Mouse (Mus musculus): ENCODE measurements around the gene Tmem184c. TPM values are rescaled to one million over a fixed set of nuclear protein-coding genes. Genes with fewer than 3 reads are reported as not detected.

The Tmem184c gene
- polyA plus RNA-seq, 1 experiment from 2014 or later = 63.6 TPM

DNA sequence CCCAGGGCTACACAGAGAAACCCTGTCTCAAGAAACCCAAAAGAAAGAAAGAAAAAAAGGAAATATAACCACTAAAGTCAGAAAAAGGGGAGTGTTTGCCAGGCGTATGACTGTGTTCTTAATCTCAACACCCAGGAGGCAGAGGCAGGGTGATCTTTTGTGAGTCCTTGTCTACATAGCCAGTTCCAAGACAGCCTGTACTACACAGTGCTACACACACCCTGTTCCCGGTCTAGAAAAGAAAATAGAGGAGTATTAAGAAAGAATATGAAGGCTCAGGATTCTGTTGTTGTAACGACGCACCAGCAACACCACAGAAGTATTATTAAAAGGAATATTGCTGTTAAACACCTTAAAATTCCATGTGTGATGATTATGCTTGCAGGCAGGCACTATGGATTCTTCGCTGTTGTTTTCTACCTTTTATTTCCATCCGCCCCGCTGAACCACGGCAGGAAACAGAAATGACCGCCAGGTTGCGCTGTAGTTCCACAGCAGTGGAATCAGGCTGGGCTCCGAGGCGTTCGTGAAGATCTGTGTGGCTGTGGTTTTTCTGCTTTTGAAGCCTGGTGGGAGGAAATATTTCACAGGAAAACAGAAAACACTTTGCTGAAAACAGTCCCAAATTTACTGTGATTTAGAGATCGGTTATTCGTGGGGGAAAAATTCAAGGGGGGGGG is 19.5 kb upstream of the Tmem184c start:
- H3K4me3 ChIP-seq (ENCODE audit: low read depth, low read length) = no peak overlapping the region
- 16% methylated on average over 15 of the region's 15 CpGs for WGBS
- H3K4me2 ChIP-seq = no peak overlapping the region

DNA sequence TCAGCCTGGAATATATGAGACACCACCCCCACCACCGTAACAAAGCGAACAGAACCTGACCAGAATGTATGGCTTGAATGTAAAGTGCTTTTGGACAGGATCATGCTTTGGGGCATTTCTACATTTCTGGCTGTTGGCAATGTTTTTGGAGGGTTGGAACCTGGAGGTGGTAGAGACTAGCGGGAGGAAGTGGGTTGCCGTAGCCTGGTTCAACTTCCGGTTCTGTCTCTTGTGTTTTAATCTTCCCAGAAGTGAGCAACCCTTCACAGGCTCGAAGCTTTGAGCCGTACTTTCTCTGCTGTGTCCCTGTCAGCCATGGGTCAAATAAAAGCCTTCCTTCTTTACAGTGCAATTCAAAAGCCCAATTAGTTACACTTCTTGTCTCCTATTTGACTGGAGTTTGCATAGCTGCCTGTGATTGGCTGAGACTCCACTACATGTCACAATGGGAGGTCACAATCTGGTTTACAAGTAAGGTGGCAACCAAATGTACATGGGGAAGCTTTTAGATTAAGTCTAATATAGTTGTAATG is 13.2 kb upstream of the Tmem184c start:
- no peaks in the 10 kb centered on the region for H3K36me3 ChIP-seq (ENCODE audit: control insufficient read depth, insufficient read depth, low read length)
- no peaks in the 10 kb centered on the region for H3K27me3 ChIP-seq (ENCODE audit: control insufficient read depth, insufficient read depth, low read length)
- no peak overlapping the region for H3K27ac ChIP-seq (ENCODE audit: low read depth, low read length)
- H3K4me3 ChIP-seq (ENCODE audit: low read depth, low read length) = no peak overlapping the region
- H3K4me1 ChIP-seq (ENCODE audit: control insufficient read depth, insufficient read depth, low read length) = no peaks in the 10 kb centered on the region
- H3K4me2 ChIP-seq = no peak overlapping the region
- ATAC-seq (ENCODE audit: low FRiP score) = no peak
- WGBS = 78% methylated on average over 7 of the region's 7 CpGs
- H3K9me3 ChIP-seq (ENCODE audit: control insufficient read depth, low read length) = no peaks in the 10 kb centered on the region
- no peak overlapping the region for H3K9ac ChIP-seq (ENCODE audit: low read length)
- no peak for DNase-seq (ENCODE audit: low spot score, missing footprints)

More for the DNA sequence above, 19.5 kb upstream of the Tmem184c start:
- no peak overlapping the region for H3K9ac ChIP-seq (ENCODE audit: low read length)
- H3K9me3 ChIP-seq (ENCODE audit: control insufficient read depth, low read length) = no peaks in the 10 kb centered on the region
- no peaks in the 10 kb centered on the region for H3K27me3 ChIP-seq (ENCODE audit: control insufficient read depth, insufficient read depth, low read length)
- no peaks in the 10 kb centered on the region for H3K4me1 ChIP-seq (ENCODE audit: control insufficient read depth, insufficient read depth, low read length)
- ATAC-seq (ENCODE audit: low FRiP score) (peak; percentile 87), DNase-seq (ENCODE audit: low spot score, missing footprints) (peak; percentile 98)
- no peak overlapping the region for H3K27ac ChIP-seq (ENCODE audit: low read depth, low read length)
- H3K36me3 ChIP-seq (ENCODE audit: control insufficient read depth, insufficient read depth, low read length) = no peaks in the 10 kb centered on the region

DNA sequence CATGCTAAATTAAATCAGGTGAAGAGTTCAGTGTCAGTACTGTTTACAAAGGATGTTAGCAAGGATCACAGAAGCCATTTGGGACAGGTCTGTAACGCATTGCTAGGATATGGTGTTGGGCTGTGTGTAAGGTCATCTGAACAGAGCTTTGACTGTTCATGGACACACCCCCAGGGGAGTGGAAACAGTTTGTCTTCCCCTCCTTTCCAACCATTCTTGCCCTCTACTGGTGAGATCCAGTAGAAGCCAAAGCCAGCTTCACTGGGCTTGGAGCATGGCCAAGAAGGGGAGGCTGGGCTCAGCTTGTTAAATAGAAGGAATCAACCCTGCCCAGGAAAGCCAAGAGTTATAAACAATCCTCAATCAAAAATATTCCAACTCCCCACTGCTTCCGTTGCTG is 7.4 kb upstream of the Tmem184c start:
- Histone ChIP-seq H3K27ac (ENCODE audit: low read depth, low read length) (no peak overlapping the region), H3K9ac (ENCODE audit: low read length) (no peak overlapping the region), H3K36me3 (ENCODE audit: control insufficient read depth, insufficient read depth, low read length) (no peaks in the 10 kb centered on the region), H3K4me1 (ENCODE audit: control insufficient read depth, insufficient read depth, low read length) (no peaks in the 10 kb centered on the region), H3K9me3 (ENCODE audit: control insufficient read depth, low read length) (no peaks in the 10 kb centered on the region), H3K27me3 (ENCODE audit: control insufficient read depth, insufficient read depth, low read length) (no peaks in the 10 kb centered on the region), H3K4me3 (ENCODE audit: low read depth, low read length) (no peak overlapping the region), H3K4me2 (no peak overlapping the region)
- no peak for DNase-seq (ENCODE audit: low spot score, missing footprints)
- ATAC-seq (ENCODE audit: low FRiP score) = no peak
- WGBS = 80% methylated on average over 2 of the region's 2 CpGs

DNA sequence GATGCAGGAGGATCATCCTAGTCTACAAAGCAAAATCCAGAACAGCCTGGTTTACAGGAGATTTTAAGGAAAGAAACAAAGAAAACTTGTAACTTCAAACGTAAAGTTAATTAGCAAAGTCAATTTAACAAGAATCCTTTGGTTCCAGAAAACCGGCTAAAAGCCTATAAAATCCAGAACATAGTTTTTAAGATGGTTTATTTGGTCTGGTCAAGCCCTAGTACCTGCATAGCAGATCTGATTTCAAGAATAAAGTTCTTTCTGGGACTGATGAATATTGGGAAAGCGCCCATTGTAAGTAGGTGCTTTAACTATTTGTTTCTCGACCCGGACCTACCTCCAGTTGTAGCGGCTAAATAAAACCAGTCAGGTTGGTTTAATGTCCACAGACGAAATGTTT is 877 bp downstream of the Tmem184c start:
- Histone ChIP-seq H3K36me3 (ENCODE audit: control insufficient read depth, insufficient read depth, low read length) (no peaks in the 10 kb centered on the region), H3K9me3 (ENCODE audit: control insufficient read depth, low read length) (no peaks in the 10 kb centered on the region), H3K4me1 (ENCODE audit: control insufficient read depth, insufficient read depth, low read length) (peaks cover 9% of the 10 kb centered on the region), H3K9ac (ENCODE audit: low read length) (peak overlapping the region; percentile 67), H3K4me3 (ENCODE audit: low read depth, low read length) (peak overlapping the region; percentile 66), H3K27me3 (ENCODE audit: control insufficient read depth, insufficient read depth, low read length) (no peaks in the 10 kb centered on the region), H3K4me2 (peak overlapping the region; percentile 73), H3K27ac (ENCODE audit: low read depth, low read length) (no peak overlapping the region)
- DNase-seq (ENCODE audit: low spot score, missing footprints) (peak; percentile 91), ATAC-seq (ENCODE audit: low FRiP score) (no peak)
- WGBS = 13% methylated on average over 7 of the region's 7 CpGs

DNA sequence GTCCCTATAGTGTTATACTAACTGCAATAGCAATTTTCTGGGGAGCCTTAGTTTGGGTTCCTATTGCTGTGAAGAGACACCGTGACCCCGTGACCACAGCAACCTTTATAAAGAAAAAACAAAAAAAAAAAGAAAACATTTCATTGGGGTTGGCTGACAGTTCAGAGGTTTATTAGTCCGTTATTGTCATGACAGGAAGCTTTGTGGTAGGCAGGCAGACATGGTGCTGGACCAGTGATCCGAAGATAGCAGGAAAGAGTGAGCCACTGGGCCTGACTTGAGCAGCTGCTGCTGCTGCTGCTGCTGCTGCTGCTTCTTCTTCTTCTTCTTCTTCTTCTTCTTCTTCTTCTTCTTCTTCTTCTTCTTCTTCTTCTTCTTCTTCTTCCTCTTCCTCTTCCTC is 26.3 kb downstream of the Tmem184c start:
- Histone ChIP-seq H3K27ac (ENCODE audit: low read depth, low read length) (no peak overlapping the region), H3K9ac (ENCODE audit: low read length) (no peak overlapping the region), H3K4me1 (ENCODE audit: control insufficient read depth, insufficient read depth, low read length) (no peaks in the 10 kb centered on the region), H3K9me3 (ENCODE audit: control insufficient read depth, low read length) (no peaks in the 10 kb centered on the region), H3K4me3 (ENCODE audit: low read depth, low read length) (no peak overlapping the region), H3K36me3 (ENCODE audit: control insufficient read depth, insufficient read depth, low read length) (peaks cover 6% of the 10 kb centered on the region), H3K4me2 (no peak overlapping the region), H3K27me3 (ENCODE audit: control insufficient read depth, insufficient read depth, low read length) (no peaks in the 10 kb centered on the region)
- 87% methylated on average over 4 of the region's 4 CpGs for WGBS
- no peak for DNase-seq (ENCODE audit: low spot score, missing footprints)
- no peak for ATAC-seq (ENCODE audit: low FRiP score)

DNA sequence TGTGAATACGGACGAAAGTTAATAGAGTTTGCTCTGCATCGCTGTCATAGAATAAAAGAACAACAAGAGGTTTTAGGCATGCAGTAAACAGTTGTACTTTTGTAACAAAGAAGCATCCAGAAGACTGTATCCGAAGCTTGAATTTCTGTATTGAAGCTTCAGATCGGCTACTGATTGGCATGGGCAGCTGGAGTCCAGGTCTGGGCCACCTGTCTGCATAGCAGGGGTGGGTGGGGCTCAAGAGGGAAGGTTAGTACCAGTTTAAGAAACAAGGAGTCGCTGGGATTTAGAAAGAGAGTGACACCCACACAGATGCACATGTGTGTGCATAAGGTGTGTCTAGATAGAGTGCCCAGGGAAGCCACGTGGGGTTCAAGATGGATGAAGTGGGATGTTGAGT is 32.8 kb downstream of the Tmem184c start:
- no peak overlapping the region for H3K9ac ChIP-seq (ENCODE audit: low read length)
- peaks cover 6% of the 10 kb centered on the region for H3K36me3 ChIP-seq (ENCODE audit: control insufficient read depth, insufficient read depth, low read length)
- DNase-seq (ENCODE audit: low spot score, missing footprints) = no peak
- ATAC-seq (ENCODE audit: low FRiP score) = no peak
- H3K4me1 ChIP-seq (ENCODE audit: control insufficient read depth, insufficient read depth, low read length) = no peaks in the 10 kb centered on the region
- no peak overlapping the region for H3K27ac ChIP-seq (ENCODE audit: low read depth, low read length)
- no peaks in the 10 kb centered on the region for H3K9me3 ChIP-seq (ENCODE audit: control insufficient read depth, low read length)
- no peak overlapping the region for H3K4me3 ChIP-seq (ENCODE audit: low read depth, low read length)
- 90% methylated on average over 7 of the region's 7 CpGs for WGBS
- H3K27me3 ChIP-seq (ENCODE audit: control insufficient read depth, insufficient read depth, low read length) = no peaks in the 10 kb centered on the region
- no peak overlapping the region for H3K4me2 ChIP-seq

DNA sequence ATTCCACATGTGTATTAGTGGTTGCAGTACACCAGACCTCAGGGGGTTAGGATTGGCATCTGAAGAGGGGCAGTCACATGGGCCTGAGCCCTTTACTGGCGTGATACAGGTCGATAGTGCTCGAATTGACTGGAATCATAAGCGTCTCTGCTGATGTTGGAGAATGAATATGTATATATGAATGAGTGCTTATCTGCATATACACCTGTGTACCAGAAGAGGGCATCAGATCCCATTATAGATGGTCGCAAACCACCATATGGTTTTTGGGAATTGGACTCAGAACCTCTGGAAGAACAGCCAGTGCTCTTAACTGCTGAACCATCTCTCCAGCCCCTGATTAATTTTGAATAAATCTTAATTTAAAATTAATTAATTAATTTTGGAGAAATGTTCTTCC is 36.3 kb downstream of the Tmem184c start:
- no peak for DNase-seq (ENCODE audit: low spot score, missing footprints)
- Histone ChIP-seq H3K9ac (ENCODE audit: low read length) (no peak overlapping the region), H3K4me3 (ENCODE audit: low read depth, low read length) (no peak overlapping the region), H3K27ac (ENCODE audit: low read depth, low read length) (no peak overlapping the region), H3K9me3 (ENCODE audit: control insufficient read depth, low read length) (no peaks in the 10 kb centered on the region), H3K36me3 (ENCODE audit: control insufficient read depth, insufficient read depth, low read length) (no peaks in the 10 kb centered on the region), H3K4me1 (ENCODE audit: control insufficient read depth, insufficient read depth, low read length) (no peaks in the 10 kb centered on the region), H3K27me3 (ENCODE audit: control insufficient read depth, insufficient read depth, low read length) (no peaks in the 10 kb centered on the region), H3K4me2 (no peak overlapping the region)
- ATAC-seq (ENCODE audit: low FRiP score) = no peak
- 90% methylated on average over 5 of the region's 5 CpGs for WGBS

DNA sequence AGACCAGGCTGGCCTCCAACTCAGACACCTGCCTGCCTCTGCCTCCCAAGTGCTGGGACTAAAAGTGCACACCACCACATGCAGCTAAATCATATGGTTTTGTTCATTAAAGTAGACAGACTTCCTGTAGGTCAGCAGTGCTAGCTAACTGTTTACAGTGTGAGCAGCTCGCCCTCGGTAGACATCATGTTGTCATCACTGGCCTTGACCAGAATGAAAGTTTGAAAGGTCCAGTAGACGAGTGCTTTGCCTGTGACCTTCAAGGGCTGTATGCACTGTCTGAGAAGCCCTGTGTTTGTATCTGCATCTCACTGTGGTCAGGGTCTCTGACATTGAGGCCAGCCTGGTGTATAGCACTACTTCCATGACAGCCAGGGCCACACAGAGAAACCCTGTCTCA is 49.1 kb downstream of the Tmem184c start:
- DNase-seq (ENCODE audit: low spot score, missing footprints) = no peak
- Histone ChIP-seq H3K4me1 (ENCODE audit: control insufficient read depth, insufficient read depth, low read length) (no peaks in the 10 kb centered on the region), H3K27me3 (ENCODE audit: control insufficient read depth, insufficient read depth, low read length) (no peaks in the 10 kb centered on the region), H3K4me2 (no peak overlapping the region), H3K4me3 (ENCODE audit: low read depth, low read length) (no peak overlapping the region), H3K36me3 (ENCODE audit: control insufficient read depth, insufficient read depth, low read length) (peaks cover 14% of the 10 kb centered on the region; the same call in 1 of the 2 replicates), H3K9me3 (ENCODE audit: control insufficient read depth, low read length) (no peaks in the 10 kb centered on the region), H3K27ac (ENCODE audit: low read depth, low read length) (no peak overlapping the region), H3K9ac (ENCODE audit: low read length) (no peak overlapping the region)
- ATAC-seq (ENCODE audit: low FRiP score) = no peak
- WGBS = 84% methylated on average over 3 of the region's 3 CpGs

DNA sequence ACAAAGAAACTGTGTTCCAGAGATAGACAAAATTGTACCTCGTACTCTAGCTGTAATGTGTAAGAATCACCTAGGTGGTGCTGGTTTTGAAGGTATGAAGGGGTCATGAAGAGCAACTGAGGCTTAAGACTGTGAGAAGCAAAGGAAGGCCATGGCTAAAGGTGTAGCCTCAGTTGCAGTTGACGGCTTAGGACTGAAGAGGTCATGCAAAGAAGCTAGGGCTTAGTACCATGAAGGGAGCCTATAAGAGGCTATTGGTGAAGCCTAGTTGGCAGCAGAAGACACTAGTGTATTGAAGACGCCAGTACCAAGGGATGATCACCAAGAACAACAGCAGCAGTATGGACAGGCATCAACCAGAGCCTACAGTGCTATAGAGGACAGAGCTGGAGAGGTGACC is 58.0 kb downstream of the Tmem184c start:
- Histone ChIP-seq H3K4me1 (ENCODE audit: control insufficient read depth, insufficient read depth, low read length) (peaks cover 2% of the 10 kb centered on the region; the same call in 1 of the 2 replicates), H3K27ac (ENCODE audit: low read depth, low read length) (no peak overlapping the region), H3K4me2 (no peak overlapping the region), H3K36me3 (ENCODE audit: control insufficient read depth, insufficient read depth, low read length) (peaks cover 7% of the 10 kb centered on the region; the same call in 1 of the 2 replicates), H3K4me3 (ENCODE audit: low read depth, low read length) (no peak overlapping the region), H3K9ac (ENCODE audit: low read length) (no peak overlapping the region), H3K9me3 (ENCODE audit: control insufficient read depth, low read length) (no peaks in the 10 kb centered on the region), H3K27me3 (ENCODE audit: control insufficient read depth, insufficient read depth, low read length) (no peaks in the 10 kb centered on the region)
- no peak for ATAC-seq (ENCODE audit: low FRiP score)
- WGBS = 96% methylated on average over 3 of the region's 3 CpGs
- DNase-seq (ENCODE audit: low spot score, missing footprints) = peak; percentile 69

Measured in midbrain, embryonic 11.5 days (tissue).